In genomic region chr17:73902234-73902636, GRCm38 (mm10) we compare ENCODE assay signal across 19 mouse cellular contexts. TPM values are rescaled to one million over a fixed set of nuclear protein-coding genes. Genes with fewer than 3 reads are reported as not detected.
A peak's percentile ranks its signal among the peaks of the same experiment; 100 is the strongest.
DNase-seq lines count a peak whose midpoint lies in the region; ATAC-seq lines count a peak whose summit lies in the region.
"Had no signal": no experiment of that assay in that cellular context is flagged by ENCODE, and none has a peak within 500 bp of the region (broad histone marks: within the 10 kb centered on the region; RNA-seq: fewer than 3 reads in every experiment).

No protein-coding gene starts in this region.

- ATAC-seq in kidney, embryonic 16.5 days (ENCODE audit: low FRiP score, low TSS enrichment), result peak; percentile 67
- 0 out of 2 replicates have a peak, but pooled peaks have one; percentile 60 for ATAC-seq in embryonic facial prominence, embryonic 12.5 days (ENCODE audit: insufficient number of reproducible peaks, insufficient read depth, low FRiP score, low TSS enrichment)
- no peak for ATAC-seq in liver, embryonic 11.5 days (replicated peaks; ENCODE audit: low FRiP score)

- no peak overlapping the region for H3K27ac ChIP-seq in kidney, embryonic 16.5 days (ENCODE audit: low read length)
- H3K27ac ChIP-seq in embryonic facial prominence, embryonic 12.5 days, result no peak overlapping the region
- H3K27ac ChIP-seq in liver, embryonic 11.5 days (ENCODE audit: low read depth, low read length), result no peak overlapping the region
- H3K27ac ChIP-seq: heart, embryonic 10.5 days; hindbrain, embryonic 14.5 days; limb, embryonic 15.5 days; midbrain, embryonic 10.5 days had no signal

- H3K4me1 ChIP-seq in kidney, embryonic 16.5 days (ENCODE audit: insufficient read depth, low read length), result no peaks in the 10 kb centered on the region
- 0 out of 2 replicates have a peak, but pooled peaks cover 3% of the 10 kb centered on the region for H3K4me1 ChIP-seq in embryonic facial prominence, embryonic 12.5 days
- H3K4me1 ChIP-seq in liver, embryonic 11.5 days (replicated peaks; ENCODE audit: control insufficient read depth, insufficient read depth, low read length), result no peaks in the 10 kb centered on the region
- H3K4me1 ChIP-seq: heart, embryonic 10.5 days; midbrain, embryonic 10.5 days had no signal

- DNase-seq in kidney, postnatal 4 days, result no peak
- DNase-seq in hindlimb bud, embryonic 11.5 days (ENCODE audit: extremely low spot score, low read depth, low spot score), result peak; percentile 37
- DNase-seq in splenic B cell, adult 2 months (ENCODE audit: low read depth, low spot score), result peak; percentile 19
- DNase-seq in ovary, postnatal 14 days (ENCODE audit: low spot score), result no peak
- DNase-seq in liver, embryonic 11.5 days (ENCODE audit: low spot score), result no peak
- DNase-seq: cerebellum, adult 9-10 months; gastrocnemius, postnatal 14 days; heart, postnatal 10 days; kidney, adult 2 months; lung, adult 18-20 months; lung, postnatal 36 days; right cerebral cortex, postnatal 4 days had no signal

- H3K4me3 ChIP-seq in kidney, embryonic 16.5 days (ENCODE audit: low read length), result no peak overlapping the region
- H3K4me3 ChIP-seq in embryonic facial prominence, embryonic 12.5 days, result no peak overlapping the region
- H3K4me3 ChIP-seq in liver, embryonic 11.5 days (ENCODE audit: low read depth, low read length), result no peak overlapping the region
- H3K4me3 ChIP-seq: heart, embryonic 10.5 days; limb, embryonic 15.5 days; midbrain, embryonic 10.5 days had no signal

- no peaks in the 10 kb centered on the region for H3K36me3 ChIP-seq in kidney, embryonic 16.5 days (ENCODE audit: insufficient read depth, low read length)
- no peaks in the 10 kb centered on the region for H3K36me3 ChIP-seq in embryonic facial prominence, embryonic 12.5 days
- H3K36me3 ChIP-seq in splenic B cell, adult 2 months (ENCODE audit: control insufficient read depth, insufficient read depth, low read length, poor library complexity, severe bottlenecking), result no peaks in the 10 kb centered on the region
- no peaks in the 10 kb centered on the region for H3K36me3 ChIP-seq in liver, embryonic 11.5 days (ENCODE audit: control insufficient read depth, insufficient read depth, low read length)
- H3K36me3 ChIP-seq: G1E; heart, embryonic 10.5 days; limb, embryonic 15.5 days; midbrain, embryonic 10.5 days had no signal

- H3K27me3 ChIP-seq in kidney, embryonic 16.5 days (ENCODE audit: insufficient read depth, low read length), result no peaks in the 10 kb centered on the region
- no peaks in the 10 kb centered on the region for H3K27me3 ChIP-seq in embryonic facial prominence, embryonic 12.5 days
- no peaks in the 10 kb centered on the region for H3K27me3 ChIP-seq in splenic B cell, adult 2 months (ENCODE audit: control insufficient read depth, insufficient read depth, low read length, poor library complexity, severe bottlenecking)
- H3K27me3 ChIP-seq in liver, embryonic 11.5 days (replicated peaks; ENCODE audit: control insufficient read depth, insufficient read depth, low read length), result no peaks in the 10 kb centered on the region
- H3K27me3 ChIP-seq: limb, embryonic 15.5 days had no signal

- WGBS in kidney, embryonic 16.5 days, result 15% methylated on average over 5 of the region's 5 CpGs
- 38% methylated on average over 5 of the region's 5 CpGs for WGBS in embryonic facial prominence, embryonic 12.5 days
- 76% methylated on average over 5 of the region's 5 CpGs for WGBS in liver, embryonic 11.5 days

- H3K9me3 ChIP-seq in kidney, embryonic 16.5 days (ENCODE audit: low read length), result no peaks in the 10 kb centered on the region
- H3K9me3 ChIP-seq in embryonic facial prominence, embryonic 12.5 days, result no peaks in the 10 kb centered on the region
- H3K9me3 ChIP-seq in liver, embryonic 11.5 days (ENCODE audit: control insufficient read depth, low read length), result no peaks in the 10 kb centered on the region
- H3K9me3 ChIP-seq: heart, embryonic 10.5 days; limb, embryonic 15.5 days; midbrain, embryonic 10.5 days had no signal

- H3K9ac ChIP-seq in kidney, embryonic 16.5 days (replicated peaks; ENCODE audit: low read length), result no peak overlapping the region
- H3K9ac ChIP-seq in embryonic facial prominence, embryonic 12.5 days, result no peak overlapping the region
- H3K9ac ChIP-seq in liver, embryonic 11.5 days (ENCODE audit: low read depth, low read length), result no peak overlapping the region
- H3K9ac ChIP-seq: hindbrain, embryonic 14.5 days; limb, embryonic 15.5 days had no signal

- no peak overlapping the region for H3K4me2 ChIP-seq in kidney, embryonic 16.5 days (replicated peaks; ENCODE audit: low read depth, low read length)
- H3K4me2 ChIP-seq in embryonic facial prominence, embryonic 12.5 days (replicated peaks), result no peak overlapping the region
- H3K4me2 ChIP-seq in liver, embryonic 11.5 days, result no peak overlapping the region
- H3K4me2 ChIP-seq: hindbrain, embryonic 14.5 days; limb, embryonic 15.5 days had no signal

RNA-seq across cellular contexts. Expression of gene Xdh, which starts 47.8 kb away (rescaled TPM):
- 1.5 and 2.3 TPM in 2 replicates for polyA plus RNA-seq in kidney, embryonic 16.5 days (2015; fragmentation: Nextera tagmentation; extraction: Ambion mirVana)
- 0.69 and 0.70 TPM in 2 replicates for polyA plus RNA-seq in embryonic facial prominence, embryonic 12.5 days (2016; fragmentation: Nextera tagmentation; extraction: Ambion mirVana)
- 0.12 and 0.16 TPM in 2 replicates for polyA plus RNA-seq in liver, embryonic 11.5 days (2014; fragmentation: Nextera tagmentation; extraction: Ambion mirVana)
- polyA plus RNA-seq: G1E had no signal

Comparison
In these comparisons a context has a peak if more than half of its experiments do, and no peak if none do; other contexts are left out.
1. DNase-seq: peak in hindlimb bud, embryonic 11.5 days (single experiment) and splenic B cell, adult 2 months (single experiment); none in kidney, postnatal 4 days (0 of 2), ovary, postnatal 14 days (single experiment) and liver, embryonic 11.5 days (single experiment).